Mouse (Mus musculus) thymus, postnatal 25 days (tissue): ENCODE data around the gene Wasf1.

ENCODE experiments used
- DNase-seq: peaks from one replicate; pipeline ENCODE4 v3.0.0; 2022

The Wasf1 gene

DNA sequence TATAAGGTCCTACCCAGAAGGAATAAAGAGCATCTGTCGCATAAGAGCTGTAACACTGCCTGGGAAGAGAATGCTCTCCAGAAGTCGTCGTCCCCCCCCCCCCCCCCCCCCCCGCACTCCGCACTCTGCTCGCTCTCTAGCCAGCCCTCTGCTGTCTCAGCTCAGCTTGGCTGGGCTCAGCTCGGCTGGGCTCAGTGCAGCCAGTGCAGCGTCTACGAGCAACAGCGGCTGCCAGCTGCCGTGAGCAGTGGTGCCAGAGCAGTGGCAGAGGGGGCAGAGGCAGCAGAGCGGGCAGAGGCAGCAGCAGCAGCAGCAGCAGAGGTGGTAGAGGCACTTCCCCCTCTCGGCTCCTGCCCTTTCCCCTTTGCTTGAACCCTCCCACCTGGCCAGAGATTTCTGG lies 102.1 kb downstream of the Wasf1 start:
- no peak for DNase-seq
